Comparison of ENCODE assay signal across 21 mouse cellular contexts in genomic region chr16:84966096-84966495, GRCm38 (mm10).
DNase-seq lines count a peak whose midpoint lies in the region; ATAC-seq and TF ChIP-seq lines count a peak whose summit lies in the region.
"Had no signal": no experiment of that assay in that cellular context is flagged by ENCODE, and none has a peak within 500 bp of the region (broad histone marks: within the 10 kb centered on the region; RNA-seq: fewer than 3 reads in every experiment).

No protein-coding gene starts in this region.

- peaks cover 48% of the 10 kb centered on the region for H3K36me3 ChIP-seq in hindbrain, embryonic 12.5 days
- H3K36me3 ChIP-seq in hindbrain, embryonic 10.5 days: peaks cover 79% of the 10 kb centered on the region
- H3K36me3 ChIP-seq in neural tube, embryonic 12.5 days: peaks cover 40% of the 10 kb centered on the region
- H3K36me3 ChIP-seq in hindbrain, embryonic 15.5 days: peaks cover 45% of the 10 kb centered on the region
- peaks cover 9% of the 10 kb centered on the region for H3K36me3 ChIP-seq in kidney, adult 2 months (ENCODE audit: control insufficient read depth, insufficient read depth, low read length)

- no peaks in the 10 kb centered on the region for H3K27me3 ChIP-seq in hindbrain, embryonic 12.5 days
- no peaks in the 10 kb centered on the region for H3K27me3 ChIP-seq in hindbrain, embryonic 10.5 days (ENCODE audit: insufficient read depth, poor library complexity, severe bottlenecking)
- H3K27me3 ChIP-seq in neural tube, embryonic 12.5 days (replicated peaks): no peaks in the 10 kb centered on the region
- H3K27me3 ChIP-seq in hindbrain, embryonic 15.5 days: no peaks in the 10 kb centered on the region
- no peaks in the 10 kb centered on the region for H3K27me3 ChIP-seq in kidney, adult 2 months (replicated peaks; ENCODE audit: control insufficient read depth, insufficient read depth, low read length)
- H3K27me3 ChIP-seq: heart, embryonic 13.5 days; limb, embryonic 12.5 days; midbrain, embryonic 12.5 days had no signal

- DNase-seq in hindbrain, embryonic 10.5 days (ENCODE audit: low spot score): no peak
- DNase-seq in neural tube, embryonic 10.5 days (ENCODE audit: extremely low spot score, low spot score): no peak
- no peak for DNase-seq in kidney, adult 2 months
- no peak for DNase-seq in heart, adult 9 months (ENCODE audit: low spot score in 2 of 2)
- DNase-seq: adrenal gland, adult 2 months; cerebellum, adult 8-10 months; gastrocnemius, postnatal 10 days; heart, postnatal 14 days; kidney, adult 11 months; liver, postnatal 0 days; retina, postnatal 1 day; right cerebral cortex, postnatal 25 days; spleen, adult 18-20 months had no signal

- WGBS in hindbrain, embryonic 12.5 days: 63% methylated on average over 13 of the region's 13 CpGs
- WGBS in hindbrain, embryonic 10.5 days: 79% methylated on average over 13 of the region's 13 CpGs
- WGBS in neural tube, embryonic 12.5 days: 64% methylated on average over 13 of the region's 13 CpGs
- WGBS in hindbrain, embryonic 15.5 days: 45% methylated on average over 13 of the region's 13 CpGs
- whole genome bisulfite sequencing in kidney, adult 2 months: 65% methylated on average over 13 of the region's 13 CpGs

- TF ChIP-seq POLR2A in kidney, adult 2 months (IDR thresholded peaks at IDR 0.05; ENCODE audit: low read depth, low read length): no peak

- H3K4me2 ChIP-seq in hindbrain, embryonic 12.5 days (replicated peaks): no peak overlapping the region
- no peak overlapping the region for H3K4me2 ChIP-seq in neural tube, embryonic 12.5 days (replicated peaks)
- H3K4me2 ChIP-seq in hindbrain, embryonic 15.5 days: no peak overlapping the region
- H3K4me2 ChIP-seq: heart, embryonic 13.5 days; limb, embryonic 12.5 days; liver, embryonic 11.5 days; midbrain, embryonic 12.5 days had no signal

- H3K9me3 ChIP-seq in hindbrain, embryonic 12.5 days (replicated peaks): no peaks in the 10 kb centered on the region
- no peaks in the 10 kb centered on the region for H3K9me3 ChIP-seq in hindbrain, embryonic 10.5 days
- H3K9me3 ChIP-seq in neural tube, embryonic 12.5 days: no peaks in the 10 kb centered on the region
- H3K9me3 ChIP-seq in hindbrain, embryonic 15.5 days: no peaks in the 10 kb centered on the region
- H3K9me3 ChIP-seq: heart, embryonic 13.5 days; limb, embryonic 12.5 days; midbrain, embryonic 12.5 days had no signal

- H3K4me1 ChIP-seq in hindbrain, embryonic 12.5 days: no peaks in the 10 kb centered on the region
- peaks cover 4% of the 10 kb centered on the region; the same call in 1 of the 2 replicates for H3K4me1 ChIP-seq in hindbrain, embryonic 10.5 days (replicated peaks)
- no peaks in the 10 kb centered on the region for H3K4me1 ChIP-seq in neural tube, embryonic 12.5 days
- H3K4me1 ChIP-seq in hindbrain, embryonic 15.5 days (replicated peaks): 0 out of 2 replicates have a peak, but pooled peaks cover 3% of the 10 kb centered on the region
- no peaks in the 10 kb centered on the region for H3K4me1 ChIP-seq in kidney, adult 2 months (ENCODE audit: control insufficient read depth, insufficient read depth, low read length)
- H3K4me1 ChIP-seq: limb, embryonic 12.5 days; midbrain, embryonic 12.5 days had no signal

- ATAC-seq in hindbrain, embryonic 12.5 days (ENCODE audit: low FRiP score): 0 out of 2 replicates have a peak, but pooled peaks have one; percentile 28
- peak; percentile 48; the same call in 1 of the 2 replicates for ATAC-seq in neural tube, embryonic 12.5 days (ENCODE audit: low FRiP score, low read depth)
- peak; percentile 46; the same call in 1 of the 2 replicates for ATAC-seq in hindbrain, embryonic 15.5 days (ENCODE audit: low FRiP score, low read depth)
- ATAC-seq: liver, postnatal 0 days had no signal

- peak overlapping the region; percentile 41 for H3K27ac ChIP-seq in hindbrain, embryonic 12.5 days
- H3K27ac ChIP-seq in hindbrain, embryonic 10.5 days: no peak overlapping the region
- no peak overlapping the region for H3K27ac ChIP-seq in neural tube, embryonic 12.5 days
- no peak overlapping the region for H3K27ac ChIP-seq in hindbrain, embryonic 15.5 days (replicated peaks)
- H3K27ac ChIP-seq in kidney, adult 2 months (ENCODE audit: insufficient read depth, low read depth, low read length): no peak overlapping the region
- H3K27ac ChIP-seq: heart, embryonic 13.5 days; kidney, postnatal 0 days; limb, embryonic 12.5 days had no signal

- H3K4me3 ChIP-seq in hindbrain, embryonic 12.5 days: no peak overlapping the region
- H3K4me3 ChIP-seq in hindbrain, embryonic 10.5 days: no peak overlapping the region
- no peak overlapping the region for H3K4me3 ChIP-seq in neural tube, embryonic 12.5 days
- no peak overlapping the region for H3K4me3 ChIP-seq in hindbrain, embryonic 15.5 days
- no peak overlapping the region for H3K4me3 ChIP-seq in kidney, adult 2 months (ENCODE audit: insufficient read depth, low read depth, low read length)
- H3K4me3 ChIP-seq: heart, embryonic 13.5 days; limb, embryonic 12.5 days; midbrain, embryonic 12.5 days had no signal

- H3K9ac ChIP-seq in hindbrain, embryonic 12.5 days: no peak overlapping the region
- H3K9ac ChIP-seq in neural tube, embryonic 12.5 days: no peak overlapping the region
- H3K9ac ChIP-seq in hindbrain, embryonic 15.5 days: no peak overlapping the region
- H3K9ac ChIP-seq: heart, embryonic 13.5 days; limb, embryonic 12.5 days; liver, postnatal 0 days; midbrain, embryonic 12.5 days had no signal

- no peak for TF ChIP-seq CTCF in kidney, adult 2 months (conservative IDR thresholded peaks at IDR 0.05; ENCODE audit: insufficient read depth, insufficient read length, low read depth, low read length)
